Mouse (Mus musculus) limb, embryonic 11.5 days (tissue): Measurements from ENCODE around the gene Lypd3. TPM values are rescaled to one million over a fixed set of nuclear protein-coding genes. Genes with fewer than 3 reads are reported as not detected.

ENCODE experiments used
- ATAC-seq: fragments of 200-750 bp; cut with Nextera tagmentation; 2 replicates; pipeline ENCODE4 v1.8.0; 2017; ENCODE audit warnings: low read depth; ENCODE audit not compliant: insufficient number of reproducible peaks, low FRiP score, low TSS enrichment
- DNase-seq: peaks from one replicate; pipeline ENCODE4 v3.0.0-alpha.2; 2015; ENCODE audit warnings: low spot score
- H3K27ac ChIP-seq: fragments of 300-500 bp; sonication (generic); replicated peaks from 2 replicates; pipeline ENCODE4 v1.5.1; 2014; ENCODE audit warnings: low read depth, mild to moderate bottlenecking, low read length
- H3K27me3 ChIP-seq: fragments of 300-500 bp; sonication (generic); 2 replicates; pipeline ENCODE4 v1.6.1; 2014; ENCODE audit warnings: mild to moderate bottlenecking, low read length, mixed read lengths; ENCODE audit not compliant: control insufficient read depth, insufficient read depth
- H3K36me3 ChIP-seq: fragments of 300-500 bp; sonication (generic); 2 replicates; pipeline ENCODE4 v1.6.1; 2014; ENCODE audit warnings: mild to moderate bottlenecking, low read length, moderate library complexity, mixed read lengths; ENCODE audit not compliant: control insufficient read depth, insufficient read depth
- H3K4me1 ChIP-seq: fragments of 300-500 bp; sonication (generic); 2 replicates; pipeline ENCODE4 v1.6.1; 2014; ENCODE audit warnings: low read length, mixed read lengths; ENCODE audit not compliant: control insufficient read depth, insufficient read depth
- H3K4me2 ChIP-seq: fragments of 300-500 bp; sonication (generic); 2 replicates; pipeline ENCODE4 v1.6.1; 2014; ENCODE audit warnings: low read depth, mild to moderate bottlenecking, moderate library complexity; ENCODE audit not compliant: severe bottlenecking
- H3K4me3 ChIP-seq: fragments of 300-500 bp; sonication (generic); 2 replicates; pipeline ENCODE4 v1.5.1; 2014; ENCODE audit warnings: low read depth, low read length
- H3K9ac ChIP-seq: fragments of 300-500 bp; sonication (generic); 2 replicates; pipeline ENCODE4 v1.6.1; 2014; ENCODE audit warnings: mild to moderate bottlenecking, low read length
- H3K9me3 ChIP-seq: fragments of 300-500 bp; sonication (generic); 2 replicates; pipeline ENCODE4 v1.6.1; 2016; ENCODE audit warnings: low read length; ENCODE audit not compliant: control insufficient read depth
- WGBS: fragments of 180-500 bp; shearing (Covaris S2); extraction: QIAGEN DNeasy Blood & Tissue Kit; methylation state at CpG from one replicate; pipeline ENCODE4 v1.1.7; 2014; 5-methylcytosine and 5-hydroxymethylcytosine counted together
- polyA plus RNA-seq: library from polyadenylated mRNA; unstranded; fragments of >200 nt; fragmentation: Nextera tagmentation; extraction: Ambion mirVana; gene quantifications from 2 replicates; pipeline ENCODE4 v1.2.1, GENCODE M21; 2014

Lypd3 gene
- polyA plus RNA-seq, 1 experiment from 2014 or later: 2.8 TPM

- Histone ChIP-seq H3K36me3 (no peaks in the 10 kb centered on the region), H3K9ac (no peak overlapping the region), H3K4me2 (no peak overlapping the region), H3K27ac (no peak overlapping the region), H3K27me3 (0 out of 2 replicates have a peak, but pooled peaks cover 3% of the 10 kb centered on the region), H3K4me3 (no peak overlapping the region), H3K4me1 (no peaks in the 10 kb centered on the region), H3K9me3 (peaks cover 3% of the 10 kb centered on the region; the same call in 1 of the 2 replicates)
- 51% methylated on average over 13 of the region's 13 CpGs for WGBS
- no peak for DNase-seq
- ATAC-seq: no peak
These were observed 16.5 kb upstream of the Lypd3 start for GRCm38 (mm10) chr7:24619671-24620397.

DNA sequence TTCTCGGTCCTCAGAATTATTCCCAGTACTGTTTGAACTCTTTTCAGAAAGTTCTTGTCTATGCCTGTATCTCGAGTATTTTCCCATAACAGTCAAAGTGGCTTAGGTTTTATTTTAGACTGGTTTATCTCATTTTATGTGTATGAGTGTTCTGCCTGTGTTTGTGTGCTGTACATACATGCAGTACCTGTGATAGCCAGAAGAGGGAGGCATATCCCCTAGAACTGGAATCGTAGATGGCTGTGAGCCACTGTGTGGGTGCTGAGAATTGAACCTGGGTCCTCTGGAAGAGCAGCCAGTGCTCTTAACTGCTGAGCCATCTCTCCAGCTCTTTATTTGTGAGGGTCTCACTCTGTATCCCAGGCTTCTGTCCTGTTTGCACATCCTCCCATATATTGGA is 15.2 kb upstream of the Lypd3 start:
- WGBS: 83% methylated on average over 3 of the region's 3 CpGs
- DNase-seq: no peak
- Histone ChIP-seq H3K9ac (no peak overlapping the region), H3K27me3 (0 out of 2 replicates have a peak, but pooled peaks cover 3% of the 10 kb centered on the region), H3K9me3 (peaks cover 3% of the 10 kb centered on the region; the same call in 1 of the 2 replicates), H3K4me2 (no peak overlapping the region), H3K4me3 (no peak overlapping the region), H3K27ac (no peak overlapping the region), H3K4me1 (no peaks in the 10 kb centered on the region), H3K36me3 (no peaks in the 10 kb centered on the region)
- no peak for ATAC-seq

DNA sequence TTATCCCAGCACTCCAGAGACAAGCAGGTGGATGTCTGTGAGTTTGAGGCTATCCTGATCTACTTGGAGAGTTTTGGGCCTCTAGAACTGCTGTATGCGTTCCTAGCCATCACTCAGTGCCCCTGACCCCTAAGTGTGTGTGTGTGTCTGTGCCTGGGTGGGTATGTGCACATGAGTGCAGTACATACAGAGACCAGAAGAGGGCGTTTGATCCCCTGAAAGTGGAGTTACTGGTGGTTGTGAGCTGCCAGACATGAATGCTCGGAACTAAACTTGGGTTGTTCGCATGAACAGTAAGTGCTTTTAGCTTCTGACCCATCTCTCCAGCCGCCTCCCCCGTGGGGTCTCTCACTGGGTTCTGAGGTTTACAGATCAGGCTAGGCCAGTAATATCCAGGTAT is 13.4 kb upstream of the Lypd3 start:
- Histone ChIP-seq H3K4me3 (no peak overlapping the region), H3K9me3 (peaks cover 3% of the 10 kb centered on the region; the same call in 1 of the 2 replicates), H3K4me2 (no peak overlapping the region), H3K9ac (no peak overlapping the region), H3K4me1 (no peaks in the 10 kb centered on the region), H3K27ac (no peak overlapping the region), H3K27me3 (0 out of 2 replicates have a peak, but pooled peaks cover 3% of the 10 kb centered on the region), H3K36me3 (no peaks in the 10 kb centered on the region)
- WGBS: 82% methylated on average over 6 of the region's 6 CpGs
- DNase-seq (no peak), ATAC-seq (no peak)

GRCm38 (mm10) chr7:24628685-24629610 is 7.4 kb upstream of the Lypd3 start:
- Histone ChIP-seq H3K27ac (no peak overlapping the region), H3K4me3 (peak overlapping the region; percentile 1), H3K27me3 (no peaks in the 10 kb centered on the region), H3K36me3 (no peaks in the 10 kb centered on the region), H3K4me1 (no peaks in the 10 kb centered on the region), H3K9me3 (no peaks in the 10 kb centered on the region), H3K4me2 (peak overlapping the region; percentile 36), H3K9ac (0 out of 2 replicates have a peak overlapping the region, but pooled peaks have one; percentile 1)
- WGBS: 11% methylated on average over 33 of the region's 33 CpGs
- ATAC-seq (peak; percentile 70; the same call in 1 of the 2 replicates), DNase-seq (peak; percentile 85)

- WGBS: 63% methylated on average over 4 of the region's 4 CpGs
- Histone ChIP-seq H3K9me3 (no peaks in the 10 kb centered on the region), H3K9ac (no peak overlapping the region), H3K36me3 (no peaks in the 10 kb centered on the region), H3K4me3 (no peak overlapping the region), H3K27ac (no peak overlapping the region), H3K4me1 (no peaks in the 10 kb centered on the region), H3K4me2 (no peak overlapping the region), H3K27me3 (no peaks in the 10 kb centered on the region)
- ATAC-seq (no peak), DNase-seq (no peak)
These were observed 6.7 kb upstream of the Lypd3 start for GRCm38 (mm10) chr7:24629672-24630071.

GRCm38 (mm10) chr7:24630116-24630880 is 6.1 kb upstream of the Lypd3 start:
- no peak overlapping the region for H3K4me3 ChIP-seq
- 75% methylated on average over 10 of the region's 10 CpGs for WGBS
- H3K9me3 ChIP-seq: no peaks in the 10 kb centered on the region

GRCm38 (mm10) chr7:24637046-24637445 is 696 bp downstream of the Lypd3 start:
- peak; percentile 58; the same call in 1 of the 2 replicates for ATAC-seq
- H3K4me1 ChIP-seq: no peaks in the 10 kb centered on the region
- no peaks in the 10 kb centered on the region for H3K9me3 ChIP-seq
- no peak overlapping the region for H3K4me2 ChIP-seq
- peaks cover 50% of the 10 kb centered on the region for H3K27me3 ChIP-seq
- 2% methylated on average over 18 of the region's 18 CpGs for WGBS
- no peak overlapping the region for H3K27ac ChIP-seq
- DNase-seq: no peak
- no peaks in the 10 kb centered on the region for H3K36me3 ChIP-seq
- no peak overlapping the region for H3K9ac ChIP-seq
- peak overlapping the region; percentile 10; the same call in 1 of the 2 replicates for H3K4me3 ChIP-seq

More at GRCm38 (mm10) chr7:24630116-24630880, 6.1 kb upstream of the Lypd3 start:
- DNase-seq: no peak
- Histone ChIP-seq H3K9ac (no peak overlapping the region), H3K4me1 (no peaks in the 10 kb centered on the region), H3K27ac (no peak overlapping the region), H3K27me3 (no peaks in the 10 kb centered on the region), H3K36me3 (no peaks in the 10 kb centered on the region), H3K4me2 (no peak overlapping the region)
- no peak for ATAC-seq
